Mouse (Mus musculus) kidney, embryonic 15.5 days (tissue): ENCODE results near the gene Rexo5. TPM values are rescaled to one million over a fixed set of nuclear protein-coding genes. Genes with fewer than 3 reads are reported as not detected.

Experiments
- ATAC-seq: fragments of 200-750 bp; cut with Nextera tagmentation; replicated peaks from 2 replicates; pipeline ENCODE4 v1.8.0; 2017; ENCODE audit warnings: moderate TSS enrichment; ENCODE audit not compliant: low FRiP score
- H3K27ac ChIP-seq: fragments of 300-500 bp; sonication (generic); 2 replicates; pipeline ENCODE4 v1.5.1; 2015; ENCODE audit warnings: mild to moderate bottlenecking, inconsistent platforms
- H3K27me3 ChIP-seq: fragments of 300-500 bp; sonication (generic); 2 replicates; pipeline ENCODE4 v1.6.1; 2015; ENCODE audit warnings: inconsistent platforms
- H3K36me3 ChIP-seq: fragments of 300-500 bp; sonication (generic); 2 replicates; pipeline ENCODE4 v1.6.1; 2015; ENCODE audit warnings: inconsistent platforms
- H3K4me1 ChIP-seq: fragments of 300-500 bp; sonication (generic); 2 replicates; pipeline ENCODE4 v1.6.1; 2015; ENCODE audit warnings: inconsistent platforms
- H3K4me2 ChIP-seq: fragments of 300-500 bp; sonication (generic); 2 replicates; pipeline ENCODE4 v1.6.1; 2015; ENCODE audit warnings: moderate library complexity, mild to moderate bottlenecking, inconsistent platforms
- H3K4me3 ChIP-seq: fragments of 300-500 bp; sonication (generic); replicated peaks from 2 replicates; pipeline ENCODE4 v1.5.1; 2015; ENCODE audit warnings: mild to moderate bottlenecking, inconsistent platforms
- H3K9ac ChIP-seq: fragments of 300-500 bp; sonication (generic); 2 replicates; pipeline ENCODE4 v1.6.1; 2015; ENCODE audit warnings: mild to moderate bottlenecking, inconsistent platforms
- H3K9me3 ChIP-seq: fragments of 300-500 bp; sonication (generic); replicated peaks from 2 replicates; pipeline ENCODE4 v1.6.1; 2016; ENCODE audit warnings: inconsistent platforms
- WGBS: fragments of 180-500 bp; shearing (Covaris S2); methylation state at CpG from one replicate; pipeline ENCODE4 v1.1.7; 2015; ENCODE audit warnings: mixed read lengths; 5-methylcytosine and 5-hydroxymethylcytosine counted together
- polyA plus RNA-seq: library from polyadenylated mRNA; unstranded; fragments of >200 nt; fragmentation: Nextera tagmentation; extraction: Ambion mirVana; gene quantifications from 2 replicates; pipeline ENCODE4 v1.2.1, GENCODE M21; 2015

The Rexo5 gene
- polyA plus RNA-seq, 1 experiment from 2014 or later: 29.9 TPM

DNA sequence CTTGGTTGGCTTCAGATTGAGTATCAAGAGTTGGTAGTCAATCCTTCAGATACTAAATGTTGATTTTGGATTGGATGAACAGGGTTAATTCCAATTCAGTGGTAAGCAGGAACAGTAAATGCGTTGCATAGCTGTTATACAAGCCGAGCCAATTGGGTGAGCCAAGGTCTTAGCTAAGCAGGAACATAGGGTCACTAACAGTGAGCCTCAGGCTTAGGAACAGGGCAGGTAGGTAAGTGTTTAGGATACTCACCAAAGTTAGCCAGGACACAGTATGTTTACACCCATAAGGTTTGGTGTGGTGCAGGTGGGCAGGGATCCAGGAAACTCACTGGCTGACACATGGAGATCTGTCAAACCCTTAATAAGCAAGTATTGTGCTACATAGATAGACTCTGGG is 53.6 kb downstream of the Rexo5 start:
- Histone ChIP-seq H3K4me2 (no peak overlapping the region), H3K9me3 (no peaks in the 10 kb centered on the region), H3K27me3 (no peaks in the 10 kb centered on the region), H3K4me1 (no peaks in the 10 kb centered on the region), H3K9ac (no peak overlapping the region), H3K27ac (no peak overlapping the region), H3K4me3 (no peak overlapping the region), H3K36me3 (peaks cover 55% of the 10 kb centered on the region)
- WGBS: 96% methylated on average over 2 of the region's 2 CpGs
- no peak for ATAC-seq

DNA sequence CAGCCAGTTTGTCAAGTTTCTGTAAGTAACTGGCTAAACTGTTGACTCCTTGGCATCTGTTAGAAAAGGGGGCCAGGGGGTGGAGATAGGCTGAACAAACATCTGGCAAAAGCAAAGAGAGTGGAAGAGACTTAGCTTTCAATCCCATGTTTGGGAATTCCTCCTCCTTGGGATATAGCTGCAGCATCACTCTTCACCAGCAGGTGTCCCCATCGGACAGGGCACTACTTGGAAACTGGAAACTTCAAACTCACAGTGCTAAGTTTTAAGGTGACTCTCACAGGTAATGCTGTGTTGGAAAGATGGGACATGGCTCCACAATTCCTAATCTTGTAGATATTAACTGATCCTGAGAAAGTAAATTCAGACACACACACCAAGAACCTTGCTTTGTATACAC is 55.3 kb downstream of the Rexo5 start:
- H3K27ac ChIP-seq: no peak overlapping the region
- H3K27me3 ChIP-seq: no peaks in the 10 kb centered on the region
- H3K9me3 ChIP-seq: no peaks in the 10 kb centered on the region
- no peak overlapping the region for H3K4me2 ChIP-seq
- peaks cover 50% of the 10 kb centered on the region for H3K36me3 ChIP-seq
- no peaks in the 10 kb centered on the region for H3K4me1 ChIP-seq
- 0% methylated on average over 1 of the region's 1 CpGs for WGBS
- no peak for ATAC-seq
- H3K4me3 ChIP-seq: no peak overlapping the region
- H3K9ac ChIP-seq: no peak overlapping the region

DNA sequence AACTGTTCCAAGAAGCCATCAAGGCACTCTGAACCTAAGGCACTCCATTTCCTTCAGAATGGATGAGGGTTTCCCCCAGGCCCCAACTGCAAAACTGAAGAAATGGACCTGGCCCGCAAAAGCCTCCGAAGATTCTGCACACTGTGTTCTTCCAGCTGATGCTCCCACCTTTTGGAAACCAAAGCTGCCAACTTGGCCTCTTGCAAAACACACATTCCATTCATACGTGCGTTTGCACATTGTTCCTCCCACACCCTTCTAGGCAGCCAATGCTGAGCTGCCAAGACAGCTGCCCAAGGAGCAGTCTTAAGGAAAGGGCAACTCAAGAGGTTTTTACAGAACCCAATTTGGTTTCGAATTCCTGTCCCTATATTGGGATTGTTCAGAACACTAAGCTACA is 56.9 kb downstream of the Rexo5 start:
- ATAC-seq: no peak
- Histone ChIP-seq H3K4me2 (no peak overlapping the region), H3K4me3 (no peak overlapping the region), H3K9me3 (no peaks in the 10 kb centered on the region), H3K9ac (no peak overlapping the region), H3K36me3 (peaks cover 48% of the 10 kb centered on the region), H3K4me1 (no peaks in the 10 kb centered on the region), H3K27ac (no peak overlapping the region), H3K27me3 (no peaks in the 10 kb centered on the region)
- 77% methylated on average over 5 of the region's 5 CpGs for WGBS

GRCm38 (mm10) chr7:119852494-119852893 is 58.7 kb downstream of the Rexo5 start:
- no peaks in the 10 kb centered on the region for H3K9me3 ChIP-seq
- no peak overlapping the region for H3K27ac ChIP-seq
- no peak for ATAC-seq
- H3K4me3 ChIP-seq: no peak overlapping the region
- no peak overlapping the region for H3K4me2 ChIP-seq
- no peaks in the 10 kb centered on the region for H3K27me3 ChIP-seq
- H3K36me3 ChIP-seq: peaks cover 50% of the 10 kb centered on the region
- H3K9ac ChIP-seq: no peak overlapping the region
- H3K4me1 ChIP-seq: no peaks in the 10 kb centered on the region

DNA sequence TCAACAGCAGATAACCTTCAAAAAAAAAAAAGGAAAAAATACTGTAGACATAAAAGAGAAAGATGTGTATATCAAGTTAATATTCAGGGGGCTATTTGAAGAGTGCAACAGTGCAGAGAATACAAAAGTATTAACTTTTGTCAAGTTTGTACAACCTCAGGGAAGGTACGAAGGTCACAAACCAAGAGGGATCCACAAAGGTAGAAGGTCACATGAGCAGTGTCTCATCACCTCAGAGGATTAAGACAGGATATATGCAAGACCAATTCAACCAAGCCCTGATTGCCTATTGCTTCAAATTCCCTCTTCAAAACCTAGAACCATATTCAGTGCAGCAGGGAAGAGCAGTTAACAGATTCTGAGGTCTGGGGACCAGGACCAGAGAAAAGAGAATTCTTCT is 59.4 kb downstream of the Rexo5 start:
- WGBS: 92% methylated on average over 1 of the region's 1 CpGs
- Histone ChIP-seq H3K4me3 (no peak overlapping the region), H3K9me3 (no peaks in the 10 kb centered on the region), H3K27me3 (no peaks in the 10 kb centered on the region), H3K4me1 (no peaks in the 10 kb centered on the region), H3K36me3 (peaks cover 57% of the 10 kb centered on the region), H3K9ac (no peak overlapping the region), H3K4me2 (no peak overlapping the region), H3K27ac (no peak overlapping the region)
- ATAC-seq: no peak

DNA sequence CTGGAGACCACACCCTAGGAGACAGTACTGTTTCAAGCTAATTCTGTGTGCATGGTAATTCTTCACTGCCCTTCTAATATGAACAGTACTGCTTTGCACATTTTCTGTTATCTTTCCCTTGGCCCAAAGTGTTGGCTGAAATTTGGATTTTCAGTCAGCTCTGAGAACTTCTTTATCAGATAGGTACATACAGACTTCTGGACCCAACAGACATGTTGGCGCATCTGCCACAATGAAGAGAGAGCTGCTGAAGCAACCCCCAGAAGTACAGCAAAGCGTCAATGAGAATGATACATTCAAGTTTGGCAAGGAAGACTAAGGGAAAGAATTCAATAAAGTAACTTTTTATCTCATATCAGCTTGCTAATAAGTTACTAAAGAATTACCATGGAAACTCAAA is 60.6 kb downstream of the Rexo5 start:
- no peak overlapping the region for H3K27ac ChIP-seq
- no peaks in the 10 kb centered on the region for H3K27me3 ChIP-seq
- H3K36me3 ChIP-seq: peaks cover 63% of the 10 kb centered on the region
- no peaks in the 10 kb centered on the region for H3K9me3 ChIP-seq
- ATAC-seq: no peak
- H3K4me1 ChIP-seq: no peaks in the 10 kb centered on the region
- H3K4me3 ChIP-seq: no peak overlapping the region
- H3K4me2 ChIP-seq: no peak overlapping the region
- WGBS: 95% methylated on average over 2 of the region's 2 CpGs
- no peak overlapping the region for H3K9ac ChIP-seq

GRCm38 (mm10) chr7:119855031-119855430 is 61.2 kb downstream of the Rexo5 start:
- no peak overlapping the region for H3K9ac ChIP-seq
- peaks cover 65% of the 10 kb centered on the region for H3K36me3 ChIP-seq
- H3K9me3 ChIP-seq: no peaks in the 10 kb centered on the region
- H3K4me2 ChIP-seq: no peak overlapping the region
- H3K27ac ChIP-seq: no peak overlapping the region
- no peak for ATAC-seq
- H3K27me3 ChIP-seq: no peaks in the 10 kb centered on the region
- no peaks in the 10 kb centered on the region for H3K4me1 ChIP-seq
- H3K4me3 ChIP-seq: no peak overlapping the region

- no peak overlapping the region for H3K4me3 ChIP-seq
- peaks cover 8% of the 10 kb centered on the region for H3K4me1 ChIP-seq
- peaks cover 49% of the 10 kb centered on the region for H3K36me3 ChIP-seq
- no peak overlapping the region for H3K9ac ChIP-seq
- H3K27ac ChIP-seq: no peak overlapping the region
- whole genome bisulfite sequencing: 74% methylated on average over 6 of the region's 6 CpGs
- H3K9me3 ChIP-seq: no peaks in the 10 kb centered on the region
- no peaks in the 10 kb centered on the region for H3K27me3 ChIP-seq
- ATAC-seq: no peak
- H3K4me2 ChIP-seq: no peak overlapping the region
Observed at GRCm38 (mm10) chr7:119859476-119859875, 65.7 kb downstream of the Rexo5 start.

- H3K36me3 ChIP-seq: peaks cover 44% of the 10 kb centered on the region
- H3K9me3 ChIP-seq: no peaks in the 10 kb centered on the region
- no peak for ATAC-seq
- H3K4me3 ChIP-seq: no peak overlapping the region
- no peak overlapping the region for H3K9ac ChIP-seq
- 87% methylated on average over 3 of the region's 3 CpGs for WGBS
- no peak overlapping the region for H3K27ac ChIP-seq
- H3K27me3 ChIP-seq: no peaks in the 10 kb centered on the region
- H3K4me2 ChIP-seq: no peak overlapping the region
- H3K4me1 ChIP-seq: peaks cover 8% of the 10 kb centered on the region
Observed at GRCm38 (mm10) chr7:119860116-119860515, 66.3 kb downstream of the Rexo5 start.

DNA sequence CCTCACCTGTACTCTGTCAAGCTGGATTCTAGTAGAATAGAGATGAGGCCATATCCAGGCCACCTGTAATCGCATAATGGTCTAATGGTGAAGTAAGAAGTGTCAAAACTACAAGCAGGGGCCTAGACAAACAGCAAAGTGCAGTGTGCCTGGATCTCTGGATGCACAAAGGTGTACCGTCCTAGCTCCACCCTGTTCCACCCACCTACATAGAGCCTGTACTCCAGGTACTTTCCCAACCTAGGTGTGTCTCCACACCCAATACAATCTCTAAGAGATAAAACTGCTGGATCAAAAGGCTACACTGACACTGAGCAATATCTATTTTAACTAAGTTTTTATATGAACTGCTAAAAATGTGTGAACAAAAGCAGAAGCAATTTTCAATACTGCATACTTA is 66.7 kb downstream of the Rexo5 start:
- Histone ChIP-seq H3K27me3 (no peaks in the 10 kb centered on the region), H3K4me2 (no peak overlapping the region), H3K9ac (no peak overlapping the region), H3K4me1 (peaks cover 8% of the 10 kb centered on the region), H3K4me3 (no peak overlapping the region), H3K36me3 (peaks cover 43% of the 10 kb centered on the region), H3K9me3 (no peaks in the 10 kb centered on the region), H3K27ac (no peak overlapping the region)
- no peak for ATAC-seq
- WGBS: 91% methylated on average over 2 of the region's 2 CpGs

- Histone ChIP-seq H3K4me3 (no peak overlapping the region), H3K27ac (peak overlapping the region; percentile 74), H3K9me3 (no peaks in the 10 kb centered on the region), H3K27me3 (no peaks in the 10 kb centered on the region), H3K9ac (no peak overlapping the region), H3K4me1 (peaks cover 8% of the 10 kb centered on the region), H3K4me2 (no peak overlapping the region), H3K36me3 (peaks cover 43% of the 10 kb centered on the region)
- ATAC-seq: no peak
Observed at GRCm38 (mm10) chr7:119860971-119861334, 67.1 kb downstream of the Rexo5 start.

DNA sequence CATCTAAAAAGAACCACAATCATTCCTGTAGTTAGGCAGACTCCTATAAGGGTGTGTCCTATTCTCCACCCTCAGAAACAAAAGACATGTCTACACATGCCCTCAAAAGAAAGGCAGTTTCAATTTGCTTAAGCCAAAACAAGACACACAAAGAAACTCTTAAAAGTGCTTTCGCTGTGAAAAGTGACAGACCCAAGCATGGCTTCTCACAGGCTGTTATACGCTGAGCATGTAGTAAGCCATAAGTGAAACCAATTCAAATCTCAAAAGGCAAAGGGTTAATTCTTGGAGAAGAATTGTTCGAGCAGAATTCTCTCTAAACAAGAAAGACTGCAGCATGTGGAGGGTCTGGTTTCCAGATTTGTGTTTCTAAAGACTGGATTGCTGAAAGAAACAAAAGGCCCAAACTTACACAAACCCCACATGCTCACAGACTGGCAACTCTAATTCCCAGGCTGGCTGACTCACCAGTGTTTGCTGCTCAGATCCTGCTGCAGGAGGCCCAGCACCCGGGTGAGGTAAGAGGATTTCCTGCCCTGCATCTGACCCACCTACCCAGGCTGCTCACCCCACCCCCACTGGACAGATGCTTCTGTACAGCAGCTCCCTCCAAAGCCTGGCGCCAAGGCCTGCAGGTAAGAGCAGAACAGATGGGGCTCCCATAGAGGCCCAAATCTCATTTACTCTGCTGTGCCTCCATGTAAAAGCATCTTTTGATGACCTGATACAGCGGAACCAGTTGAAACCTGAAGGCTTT is 67.7 kb downstream of the Rexo5 start:
- H3K4me1 ChIP-seq: peaks cover 8% of the 10 kb centered on the region
- H3K27me3 ChIP-seq: no peaks in the 10 kb centered on the region
- ATAC-seq: peak; percentile 86
- H3K9ac ChIP-seq: no peak overlapping the region
- WGBS: 43% methylated on average over 6 of the region's 6 CpGs
- H3K4me2 ChIP-seq: no peak overlapping the region
- peaks cover 39% of the 10 kb centered on the region for H3K36me3 ChIP-seq
- H3K9me3 ChIP-seq: no peaks in the 10 kb centered on the region
- H3K27ac ChIP-seq: peak overlapping the region; percentile 74
- no peak overlapping the region for H3K4me3 ChIP-seq

DNA sequence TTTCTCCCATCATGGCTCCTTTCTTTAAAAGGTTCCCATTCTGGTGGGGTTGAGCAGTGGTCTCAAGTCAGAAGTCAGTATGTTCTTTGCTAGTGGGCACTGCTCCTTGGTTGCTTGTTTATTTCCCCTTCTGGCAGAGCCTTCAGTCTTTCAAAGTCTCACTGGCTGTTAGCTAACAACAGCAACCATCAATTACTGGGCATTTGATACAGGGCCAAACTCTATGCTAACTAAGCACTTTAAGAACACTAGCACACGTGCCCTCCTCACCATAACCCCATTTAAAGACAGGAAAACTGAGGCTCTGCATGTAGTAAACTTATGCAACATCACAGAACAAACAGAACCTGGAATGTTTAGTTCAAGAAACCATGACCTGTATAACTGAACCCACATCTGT is 68.4 kb downstream of the Rexo5 start:
- no peak overlapping the region for H3K4me3 ChIP-seq
- H3K4me2 ChIP-seq: no peak overlapping the region
- H3K4me1 ChIP-seq: peaks cover 8% of the 10 kb centered on the region
- H3K9me3 ChIP-seq: no peaks in the 10 kb centered on the region
- peaks cover 33% of the 10 kb centered on the region for H3K36me3 ChIP-seq
- 44% methylated on average over 1 of the region's 1 CpGs for WGBS
- no peak overlapping the region for H3K9ac ChIP-seq
- ATAC-seq: no peak
- no peaks in the 10 kb centered on the region for H3K27me3 ChIP-seq
- H3K27ac ChIP-seq: peak overlapping the region; percentile 74; the same call in 1 of the 2 replicates
